Mouse (Mus musculus) right cerebral cortex, adult 18-20 months (tissue): ENCODE measurements at regions not wholly inside any gene's neighbourhood (a gene's known extent, or its start where the extent isn't known, plus 50 kb on each side); places are given as distances from the start of the nearest gene placed in this dataset.

Source experiments
- DNase-seq: peaks from one replicate; pipeline ENCODE4 v3.0.0; 2022; ENCODE audit warnings: mixed read lengths

DNA sequence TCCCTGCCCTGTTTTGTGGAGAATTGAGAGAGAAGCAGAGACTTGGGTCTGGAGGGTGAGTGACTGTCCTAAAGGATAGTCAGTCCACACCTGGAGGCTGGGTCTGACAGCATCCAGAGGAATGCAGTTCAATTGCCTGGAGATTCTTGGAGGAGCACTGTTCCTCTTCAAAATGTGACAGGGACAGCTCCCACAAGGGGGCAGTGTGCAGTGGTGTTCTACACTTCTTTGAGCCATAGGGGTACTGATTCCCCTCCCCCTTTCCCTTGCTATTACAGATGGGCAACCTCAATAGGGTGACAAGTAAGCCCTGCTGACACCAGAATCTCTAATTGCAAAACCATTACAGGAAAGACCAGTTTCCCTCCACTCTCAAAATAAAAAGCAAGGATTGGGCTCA lies 63.7 kb upstream of the Gm773 start:
- DNase-seq = no peak

DNA sequence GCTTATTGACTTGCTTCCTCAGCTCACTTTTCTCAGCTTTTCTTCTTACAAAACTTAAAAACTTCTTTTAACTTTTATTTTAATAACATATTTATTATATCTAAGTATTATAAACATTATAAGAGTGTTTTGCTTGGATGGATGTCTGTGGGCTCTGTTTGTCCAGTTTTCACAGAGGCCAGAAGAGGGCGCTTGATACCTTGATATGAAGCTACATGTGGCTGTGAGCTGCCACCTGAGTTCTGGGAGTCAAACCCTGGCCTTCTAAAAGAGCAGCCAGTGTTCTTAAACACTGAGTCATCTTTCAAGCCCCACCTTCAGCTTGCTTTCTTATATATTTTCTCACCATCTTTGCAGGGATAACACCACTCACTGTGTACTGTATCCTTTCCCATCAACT lies 61.5 kb upstream of the Gm773 start:
- peak; percentile 20 for DNase-seq

DNA sequence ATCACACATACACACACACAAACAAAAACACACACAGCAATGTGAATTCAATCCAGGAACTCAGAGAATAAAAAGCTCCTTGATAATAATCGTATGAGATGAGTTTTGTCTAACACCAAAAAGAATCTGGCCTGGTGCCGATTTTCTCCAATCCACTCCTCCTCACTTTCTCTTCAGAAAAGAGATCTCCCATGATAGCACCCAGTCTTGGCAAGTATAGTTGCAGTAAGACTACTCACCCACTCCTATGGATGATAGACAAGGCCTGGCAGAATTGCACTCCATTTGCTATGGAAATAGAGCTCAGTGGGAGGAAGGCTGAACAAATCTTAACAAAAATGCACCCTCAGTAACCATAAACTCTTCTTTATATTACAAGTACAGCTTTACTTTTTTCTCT lies 57.0 kb upstream of the Gm773 start:
- DNase-seq = peak; percentile 56
